Mouse (Mus musculus) kidney, adult 8-10 months (tissue): ENCODE data around the gene Grip1.

ENCODE experiments used
- DNase-seq, 2 experiments: peaks; one replicate each; pipeline ENCODE4 v3.0.0; 2022

Gene Grip1

DNA sequence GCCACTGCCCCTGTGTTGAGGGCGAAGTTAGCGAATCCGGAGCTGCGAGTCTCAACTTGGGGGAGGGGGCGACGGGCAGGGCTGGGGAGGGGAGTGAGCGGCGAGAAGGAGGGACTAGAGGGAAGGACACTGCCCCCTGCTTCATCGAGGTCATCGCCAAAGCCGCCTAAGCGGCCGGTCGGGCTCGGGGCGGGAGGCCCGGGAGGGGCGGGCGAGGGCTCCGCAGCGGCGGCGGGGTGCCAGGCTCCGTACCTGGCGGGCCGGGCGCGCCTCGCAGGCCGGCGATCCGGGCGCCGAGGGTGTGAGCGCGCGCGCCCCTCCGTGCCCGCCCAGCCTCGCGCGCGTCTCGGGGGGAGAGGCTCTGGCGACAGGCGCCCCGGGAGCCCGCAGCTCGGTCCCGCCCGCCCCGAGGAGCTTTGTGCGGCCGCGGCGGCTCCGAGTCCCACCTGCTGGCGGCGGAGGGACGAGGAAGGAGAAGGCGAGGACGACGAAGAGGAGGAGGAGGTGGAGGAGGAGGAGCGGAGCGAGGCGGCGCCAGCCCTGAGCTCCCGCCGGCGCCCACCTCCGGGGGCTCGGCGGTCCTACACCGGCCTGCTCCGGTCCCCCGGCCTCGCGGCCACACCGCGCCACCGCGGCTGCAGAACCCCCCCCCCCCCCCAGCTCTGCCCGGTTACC is at the start of gene Grip1:
Gene Grip1, plus strand, starts transcription at position 400 of the 675 bp plus-strand sequence.
- DNase-seq = peak in 1 of 2 experiments; percentile 7

DNA sequence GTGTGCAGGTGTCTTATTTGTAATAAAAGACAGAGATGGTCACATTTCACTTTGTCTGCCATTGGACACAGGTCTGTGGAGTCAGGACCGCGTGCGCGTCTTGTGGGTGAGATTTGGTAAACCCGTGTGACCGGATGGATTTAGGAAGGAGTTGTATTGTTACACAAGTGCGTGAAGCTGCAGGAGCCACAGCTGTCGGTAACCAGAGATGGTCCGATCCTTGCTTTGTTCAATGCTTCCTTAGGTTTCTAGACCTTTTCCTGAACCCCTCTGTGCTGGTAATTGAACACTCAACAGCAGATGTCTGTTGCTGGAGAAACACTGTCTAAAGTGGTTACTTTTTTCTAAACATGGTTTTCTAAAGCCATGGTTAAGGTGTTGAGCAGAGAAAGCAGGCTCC is 48.5 kb upstream of the Grip1 start:
- DNase-seq = no peak

DNA sequence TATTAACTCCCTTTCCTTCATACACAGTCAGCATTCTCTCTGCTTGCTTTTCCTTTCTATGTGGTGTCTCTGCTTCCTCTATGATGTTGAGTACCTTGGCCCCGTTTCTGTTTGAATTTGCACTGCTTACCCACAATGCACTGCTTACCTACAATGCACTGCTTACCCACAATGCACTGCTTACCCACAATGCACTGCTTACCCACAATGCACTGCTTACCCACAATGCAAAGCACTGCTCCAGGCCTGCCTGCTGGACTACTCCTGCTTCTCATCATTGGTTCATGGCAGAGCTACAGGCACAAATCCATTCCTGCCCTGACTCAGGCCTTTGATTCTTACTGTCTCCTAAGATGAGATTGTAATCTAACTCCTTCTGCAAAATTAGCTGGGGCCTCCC is 48.0 kb upstream of the Grip1 start:
- no peak for DNase-seq

DNA sequence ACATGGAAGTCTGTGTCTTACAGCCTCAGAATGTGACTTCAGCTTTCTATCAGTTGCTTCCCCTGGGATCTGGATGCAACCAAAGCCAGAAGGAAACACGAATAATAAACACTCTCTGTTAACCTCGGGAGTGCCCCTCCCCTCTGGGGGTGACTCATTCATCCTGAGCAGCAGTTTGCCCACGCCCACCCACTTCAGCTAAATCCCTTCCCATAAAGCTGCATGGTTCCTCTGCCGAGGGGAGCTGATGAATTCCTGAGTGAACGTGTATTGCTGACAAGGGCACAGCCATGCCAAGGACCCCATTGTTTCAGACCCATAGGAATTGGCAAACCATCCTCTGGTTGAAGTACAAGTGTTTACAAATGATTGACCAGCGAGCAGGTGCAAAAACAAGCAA is 45.3 kb upstream of the Grip1 start:
- no peak for DNase-seq

DNA sequence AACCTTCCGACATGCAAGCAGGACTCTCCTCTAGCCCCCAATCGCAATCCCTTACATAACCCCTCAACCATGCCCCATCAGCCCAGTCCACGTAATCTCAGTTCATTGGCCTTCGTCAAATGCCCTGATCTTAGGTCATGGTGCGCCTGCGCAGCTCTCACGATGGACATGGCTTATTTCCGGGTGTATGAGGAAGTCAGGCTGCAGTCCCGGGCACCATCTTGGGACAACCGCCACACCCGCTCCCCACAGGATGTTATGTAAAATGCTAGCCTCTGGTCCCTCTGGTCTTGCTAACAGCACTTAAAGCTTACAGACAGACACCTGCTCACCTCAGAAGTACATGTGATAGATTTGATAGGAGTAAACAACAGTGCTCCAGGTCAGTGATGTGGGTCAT is 40.4 kb upstream of the Grip1 start:
- no peak for DNase-seq

DNA sequence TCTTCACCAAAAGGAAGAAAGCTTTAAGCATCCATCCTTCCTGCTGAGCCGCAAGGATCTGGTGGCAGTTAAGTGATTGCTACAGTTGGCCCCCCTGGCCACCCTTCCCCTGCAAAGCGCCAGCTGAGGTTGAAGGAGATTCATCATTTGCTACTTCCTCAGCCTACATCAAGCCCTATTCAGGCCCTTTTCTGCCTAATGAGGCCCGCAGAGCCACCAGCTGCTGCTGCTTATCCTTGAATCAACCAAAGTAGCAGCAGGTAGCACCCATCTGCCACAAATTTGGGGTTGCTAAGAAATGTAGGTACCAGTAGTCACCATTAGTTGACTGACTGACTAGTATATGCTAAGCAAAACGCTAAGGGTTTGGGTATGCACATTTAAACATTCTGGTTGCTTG is 38.5 kb upstream of the Grip1 start:
- no peak for DNase-seq

DNA sequence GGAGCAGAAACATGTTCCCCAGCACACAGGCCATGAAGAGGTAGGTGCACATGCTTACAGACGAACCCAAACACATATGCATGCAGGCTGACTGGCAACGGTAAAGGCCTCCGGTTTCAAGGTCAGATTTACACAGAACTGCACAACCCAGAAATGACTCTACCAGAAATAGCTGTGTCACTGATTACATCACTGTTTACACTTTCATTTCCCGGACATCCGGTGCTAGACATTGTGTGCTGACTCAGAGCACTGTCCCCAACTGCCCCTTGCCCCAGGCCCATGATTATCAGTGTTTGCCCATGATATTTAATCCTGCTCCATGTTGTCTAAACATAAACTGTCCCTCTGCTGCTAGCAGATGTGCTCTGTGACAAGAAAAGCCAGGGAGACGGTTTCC is 32.2 kb upstream of the Grip1 start:
- DNase-seq = no peak

DNA sequence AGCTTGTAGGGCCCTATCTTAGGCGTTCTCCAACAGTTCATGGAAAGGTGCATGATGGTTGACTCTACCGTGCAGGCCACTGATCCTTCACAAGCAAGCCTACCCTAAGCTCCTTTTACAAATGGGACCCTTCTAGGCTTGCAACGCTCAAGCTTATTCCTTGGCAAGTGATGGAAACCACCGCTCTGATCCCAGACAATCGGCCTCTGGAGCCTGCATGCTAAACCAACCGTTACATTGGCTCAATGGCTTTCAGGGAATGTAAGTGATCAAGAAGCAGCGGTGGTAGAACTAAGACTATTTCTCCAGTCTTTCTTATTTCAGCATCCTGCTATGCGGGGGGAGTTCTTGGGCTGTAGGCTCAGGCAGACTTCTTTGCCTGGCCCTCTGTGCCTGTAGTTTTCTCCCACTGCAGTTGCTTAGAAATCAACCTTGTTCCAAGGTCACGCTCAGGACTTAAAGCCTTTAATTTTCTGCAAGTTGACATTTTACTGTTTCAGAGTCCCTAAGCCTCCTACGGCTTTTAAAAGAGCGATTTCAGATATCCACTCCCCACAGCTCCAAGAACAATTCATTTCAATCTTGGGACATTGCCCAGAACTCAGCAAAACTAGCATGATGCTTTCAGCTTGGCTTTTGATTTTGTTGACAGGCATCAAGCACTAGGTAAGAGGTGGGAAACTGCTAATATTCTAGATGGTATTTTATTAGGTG is 29.7 kb upstream of the Grip1 start:
- no peak for DNase-seq

DNA sequence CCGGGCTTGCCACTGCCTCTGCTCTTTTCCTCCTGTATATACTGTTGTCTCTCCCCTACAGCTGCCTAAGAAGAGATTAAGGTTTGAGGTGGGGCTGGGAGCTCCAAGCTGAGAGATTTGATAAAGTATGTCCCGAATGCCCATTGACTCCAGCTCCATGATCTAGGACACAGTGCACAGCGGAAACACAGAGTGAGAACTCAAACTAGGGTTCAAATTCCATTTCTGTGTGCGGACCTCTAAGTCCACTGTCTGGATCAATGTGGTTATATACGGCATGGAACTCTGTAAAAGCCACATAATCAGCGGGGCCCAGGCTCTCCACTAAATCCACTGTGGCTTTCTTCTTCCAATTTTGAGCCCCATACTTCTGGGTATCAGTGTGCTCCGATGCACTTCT is 26.0 kb upstream of the Grip1 start:
- no peak for DNase-seq

DNA sequence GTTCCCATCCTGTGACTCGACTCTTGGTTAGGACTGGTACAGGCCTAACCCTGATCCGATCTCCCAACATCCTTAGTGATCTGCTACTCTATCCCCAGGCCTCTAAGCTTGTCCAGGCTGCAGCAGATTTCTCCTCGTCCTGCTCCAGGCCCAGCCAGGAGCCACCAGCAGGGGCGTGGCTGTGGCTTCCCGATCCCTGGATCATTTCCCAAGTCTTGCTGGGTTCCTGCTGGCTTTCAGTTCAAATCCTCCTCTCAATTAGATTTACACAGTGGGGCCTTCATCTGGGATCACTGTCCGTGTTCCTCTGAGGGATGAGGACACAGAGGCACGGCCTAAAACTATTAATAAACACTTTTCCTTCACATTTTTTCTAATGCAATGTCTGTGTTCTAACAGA is 25.5 kb upstream of the Grip1 start:
- no peak for DNase-seq

DNA sequence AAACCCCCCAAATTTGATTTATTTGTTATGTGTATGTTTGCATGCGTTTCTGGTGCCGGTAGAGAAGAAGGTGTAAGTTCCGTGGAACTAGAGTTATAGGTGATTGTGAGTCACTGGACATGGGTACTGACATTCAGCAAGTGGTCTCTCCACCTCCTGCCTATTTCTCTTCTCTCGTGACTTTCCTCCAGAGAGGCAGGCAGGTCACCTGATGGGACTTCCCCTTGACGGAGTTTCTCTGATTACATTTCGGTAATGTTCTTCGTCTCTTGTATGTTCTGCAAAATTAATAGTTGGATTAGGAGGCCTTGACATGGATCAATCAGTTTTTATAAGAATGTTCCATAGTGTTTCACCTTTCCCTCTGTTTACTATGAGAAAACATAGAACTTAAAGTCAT is 23.4 kb upstream of the Grip1 start:
- DNase-seq = no peak

DNA sequence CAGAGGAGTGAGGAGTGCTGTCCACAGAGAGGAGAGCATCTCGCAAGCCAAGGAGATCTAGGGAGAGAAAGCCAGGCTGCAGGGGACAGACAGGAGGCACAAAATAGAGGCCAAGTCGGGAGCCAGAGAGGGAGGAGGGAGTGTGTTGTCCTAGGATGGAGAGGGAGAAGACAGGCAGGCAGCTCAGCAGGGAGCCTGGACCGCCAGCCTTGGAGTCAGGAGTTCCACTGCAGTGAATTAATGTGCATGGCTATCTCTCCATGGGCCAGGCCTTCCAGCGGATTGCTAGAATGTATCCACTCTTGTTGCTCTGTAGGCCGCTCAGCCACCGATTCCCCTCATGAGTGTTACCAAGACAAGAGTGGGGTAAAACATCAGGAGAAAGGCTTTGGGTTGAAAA is 21.8 kb upstream of the Grip1 start:
- DNase-seq = no peak

DNA sequence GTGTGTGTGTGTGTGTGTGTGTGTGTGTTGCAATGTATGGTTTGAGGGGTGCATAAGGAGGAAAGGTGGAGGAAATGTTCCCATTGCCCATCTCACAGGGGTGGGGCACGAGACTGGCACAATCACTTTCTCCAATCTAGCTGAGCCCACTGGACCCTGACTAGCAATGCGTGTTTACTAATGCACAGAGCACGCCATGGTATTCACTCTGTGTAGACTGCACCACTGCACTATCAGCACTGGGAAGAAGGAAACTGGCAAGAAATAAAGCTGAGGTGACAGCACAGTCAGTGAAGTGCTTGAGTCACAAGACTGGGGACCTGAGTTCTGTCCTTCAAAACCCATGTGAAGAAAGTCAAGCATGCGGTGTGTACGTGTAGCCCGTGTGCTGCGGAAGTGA is 17.8 kb upstream of the Grip1 start:
- no peak for DNase-seq

DNA sequence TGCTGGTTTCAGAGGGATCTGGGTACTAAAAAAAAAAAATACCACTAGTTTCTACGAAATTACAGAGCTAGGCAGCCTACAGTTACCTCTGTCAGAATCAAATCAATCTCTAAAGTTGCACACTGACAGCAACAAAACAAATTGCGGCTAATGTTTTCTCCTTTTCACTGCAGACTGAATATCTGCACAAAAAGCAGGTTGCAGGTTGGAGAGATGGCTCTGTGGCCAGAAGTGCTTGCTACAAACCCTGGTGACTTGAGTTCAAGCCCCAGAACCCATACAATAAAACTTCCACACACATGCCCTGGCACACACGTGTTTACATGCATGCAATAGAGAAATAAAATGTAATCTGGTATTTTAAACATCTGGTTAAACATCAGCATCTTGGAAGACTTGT is 16.3 kb upstream of the Grip1 start:
- DNase-seq = no peak

DNA sequence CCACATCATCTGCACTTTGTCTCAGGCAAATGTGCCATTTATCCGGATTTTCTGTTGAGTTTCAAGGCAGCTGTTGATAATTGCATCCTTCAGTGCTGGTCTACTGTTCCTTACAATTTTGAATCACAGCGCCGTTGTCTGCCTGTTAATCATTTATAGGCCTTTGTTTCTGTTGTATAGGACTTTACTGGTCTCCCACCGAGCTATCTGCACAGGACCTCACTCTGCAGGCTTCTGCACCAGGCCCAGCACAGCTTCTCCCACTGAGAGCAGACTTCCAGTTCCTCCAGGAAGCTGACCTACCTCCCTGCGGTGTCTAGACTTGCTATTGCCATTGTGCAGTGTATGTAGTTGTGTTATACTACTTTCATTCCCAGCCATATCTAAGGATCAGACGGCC is 11.9 kb upstream of the Grip1 start:
- DNase-seq = no peak

DNA sequence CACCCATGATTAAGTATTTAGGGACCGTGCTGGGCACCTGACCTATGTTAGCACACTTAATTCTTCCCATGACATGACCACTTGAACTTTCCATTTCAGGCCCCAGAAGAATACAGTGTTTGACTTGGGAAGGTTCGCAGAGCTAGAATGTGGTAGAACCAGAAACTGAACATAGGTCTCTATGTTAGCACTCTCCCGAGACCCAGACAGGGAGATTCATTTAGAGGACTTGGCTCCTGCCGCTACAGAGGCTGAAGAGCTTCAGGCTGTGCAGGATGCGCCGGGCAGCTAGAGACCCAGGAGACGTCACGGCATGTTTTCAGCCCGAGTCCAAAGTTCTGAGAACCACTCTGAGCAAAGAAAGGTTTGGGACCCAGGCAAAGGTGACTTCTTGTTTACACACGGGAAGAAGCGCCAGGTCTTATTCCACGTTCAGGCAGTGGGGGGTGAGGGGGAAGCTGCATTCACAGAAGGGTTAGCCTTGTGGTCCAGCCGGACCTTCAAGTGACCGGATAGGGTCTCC is 6.2 kb upstream of the Grip1 start:
- DNase-seq = peak; percentile 31 to 39

DNA sequence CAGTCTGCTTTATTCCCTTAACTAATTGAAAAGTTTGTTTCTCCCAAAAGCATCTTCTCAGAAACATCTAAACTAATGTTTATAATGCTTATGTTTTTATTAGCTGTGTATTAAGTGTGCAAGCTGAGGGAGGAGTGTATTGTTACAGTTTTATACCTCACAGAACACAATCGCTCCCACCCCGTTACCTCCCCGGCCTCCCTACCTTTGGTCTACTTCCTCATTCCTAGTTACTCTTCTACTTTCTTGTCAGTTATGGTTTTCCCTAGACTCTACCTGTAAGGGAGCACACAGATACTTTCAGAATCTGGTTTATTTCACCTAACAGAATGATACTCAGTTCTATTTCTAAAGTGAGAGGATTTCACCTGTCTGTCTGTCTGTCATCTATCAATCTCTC is 5.7 kb upstream of the Grip1 start:
- DNase-seq = no peak

DNA sequence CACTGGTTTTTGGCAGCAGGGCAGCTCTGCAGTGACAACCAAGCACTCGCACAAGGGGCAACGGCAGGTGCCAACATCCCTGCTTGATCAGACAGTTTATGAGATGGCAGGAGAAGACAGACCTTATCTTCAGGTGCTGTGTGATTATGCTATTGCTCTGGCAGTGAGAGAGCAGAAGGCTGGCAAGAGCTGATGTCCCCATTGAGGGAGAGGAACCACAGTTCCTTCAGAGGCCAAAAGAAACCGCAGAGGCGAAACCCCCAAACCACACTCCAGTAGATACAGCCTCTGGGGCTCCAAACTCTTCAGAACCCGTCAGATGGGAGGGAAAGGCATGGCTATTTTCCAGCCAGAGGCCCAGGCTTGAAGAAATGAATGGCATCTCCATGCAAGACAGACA is 932 bp upstream of the Grip1 start:
- no peak for DNase-seq

DNA sequence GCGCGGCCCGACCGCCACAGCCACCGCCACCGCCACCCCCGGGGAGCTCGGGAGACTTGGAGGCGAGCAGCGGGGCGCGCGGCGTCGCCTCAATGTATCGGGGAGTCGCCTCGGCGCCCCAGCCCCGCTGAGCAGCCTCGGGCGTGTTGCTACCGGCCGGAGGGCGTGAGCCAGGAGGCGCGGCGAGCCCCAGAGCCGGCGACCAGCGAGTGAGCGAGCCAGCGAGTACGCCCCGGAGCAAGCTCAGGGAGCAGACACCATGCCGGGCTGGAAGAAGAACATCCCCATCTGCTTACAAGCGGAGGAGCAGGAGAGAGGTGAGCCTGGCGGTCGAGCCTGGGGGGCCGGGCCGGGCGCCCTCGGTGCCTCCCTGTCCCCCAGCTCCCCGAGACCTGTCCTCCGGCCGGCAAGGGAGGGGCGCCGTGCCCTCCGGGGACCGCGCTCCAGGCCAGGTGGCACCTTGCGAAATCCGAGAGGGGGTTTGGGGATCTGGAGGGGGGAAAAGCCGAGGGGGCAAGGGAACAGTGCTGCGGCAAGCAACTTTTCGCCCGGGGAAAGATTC is 557 bp downstream of the Grip1 start:
- peak in 1 of 2 experiments; percentile 14 for DNase-seq

DNA sequence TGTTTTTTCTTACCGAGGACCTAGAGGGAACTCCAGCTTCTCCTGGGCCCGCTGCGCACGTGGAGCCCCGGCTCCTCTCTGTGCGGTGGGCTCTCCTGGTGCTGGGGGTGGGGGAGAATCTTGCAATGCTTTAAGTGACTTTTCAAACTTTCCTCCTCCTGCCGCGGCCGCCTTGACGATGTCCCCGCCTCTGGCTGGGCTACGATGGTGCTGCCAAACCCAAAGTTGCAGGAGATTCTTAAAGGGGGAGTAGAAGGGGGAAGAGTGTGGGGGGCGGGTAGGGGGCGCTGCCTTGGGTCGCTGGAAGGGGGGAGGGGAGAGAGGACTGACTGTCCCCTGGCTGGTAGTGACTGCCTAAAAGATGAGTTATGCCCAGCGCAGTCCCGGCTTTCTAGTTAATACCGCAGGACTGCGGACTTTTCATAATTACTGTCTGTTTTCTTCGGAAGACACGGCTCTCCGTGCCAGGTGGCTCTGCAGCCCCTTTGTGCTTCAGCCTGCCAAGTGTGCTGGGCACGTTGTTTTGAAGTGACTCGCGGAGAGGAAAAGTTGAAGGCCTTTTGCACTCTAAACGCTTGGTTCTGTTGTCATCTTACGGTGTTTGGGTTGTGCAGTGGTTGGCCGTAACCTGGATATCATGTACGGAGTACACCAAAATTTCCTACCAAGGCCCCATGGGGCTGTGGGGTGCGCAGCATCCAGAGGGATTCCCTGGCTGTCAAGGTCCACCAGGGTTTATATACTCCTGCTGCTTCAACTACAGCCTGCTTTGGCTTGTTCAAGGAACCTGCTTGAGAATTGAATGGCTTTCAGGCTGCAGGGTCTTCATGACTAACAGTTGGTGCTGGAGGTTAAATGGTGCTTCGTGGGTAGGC is 1.3 kb downstream of the Grip1 start:
- DNase-seq = no peak

DNA sequence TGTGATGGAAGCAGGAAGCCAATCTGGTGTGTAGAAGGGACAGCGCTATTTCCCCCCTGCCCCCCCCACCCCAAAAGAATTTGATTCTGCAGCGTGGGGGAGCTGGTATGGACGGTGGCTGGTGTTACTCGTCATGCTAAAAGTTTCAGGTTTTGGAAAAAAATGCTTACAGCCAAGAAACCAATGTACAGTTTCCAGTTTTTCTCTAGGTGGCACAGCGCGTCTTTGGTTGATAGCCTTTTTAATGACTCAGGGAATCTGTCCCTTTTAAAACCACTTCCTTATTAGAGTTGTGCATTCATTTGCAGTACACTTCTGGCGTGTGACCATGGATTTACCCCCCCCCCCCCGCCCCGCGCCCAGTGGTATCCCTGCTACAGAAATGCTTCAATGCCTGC is 1.9 kb downstream of the Grip1 start:
- no peak for DNase-seq

DNA sequence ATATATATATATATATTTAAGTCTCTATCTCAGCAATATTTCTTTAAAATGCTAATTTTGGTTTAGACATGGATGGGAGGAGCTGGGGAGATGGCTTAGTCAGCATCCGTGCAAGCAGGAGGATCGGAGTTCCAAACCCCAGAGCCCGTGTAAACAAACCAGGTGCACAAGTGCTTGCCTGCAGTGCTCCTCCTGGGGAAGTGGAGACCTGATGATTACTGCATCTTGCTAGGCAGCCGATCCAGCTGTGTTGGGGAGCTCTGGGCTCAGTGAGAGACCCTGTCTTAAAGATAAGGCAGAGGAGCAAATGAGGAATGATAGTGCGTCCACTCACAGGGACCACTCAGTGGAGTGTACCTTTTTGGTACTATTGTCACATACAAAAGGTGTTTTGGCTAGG is 3.5 kb downstream of the Grip1 start:
- no peak for DNase-seq

DNA sequence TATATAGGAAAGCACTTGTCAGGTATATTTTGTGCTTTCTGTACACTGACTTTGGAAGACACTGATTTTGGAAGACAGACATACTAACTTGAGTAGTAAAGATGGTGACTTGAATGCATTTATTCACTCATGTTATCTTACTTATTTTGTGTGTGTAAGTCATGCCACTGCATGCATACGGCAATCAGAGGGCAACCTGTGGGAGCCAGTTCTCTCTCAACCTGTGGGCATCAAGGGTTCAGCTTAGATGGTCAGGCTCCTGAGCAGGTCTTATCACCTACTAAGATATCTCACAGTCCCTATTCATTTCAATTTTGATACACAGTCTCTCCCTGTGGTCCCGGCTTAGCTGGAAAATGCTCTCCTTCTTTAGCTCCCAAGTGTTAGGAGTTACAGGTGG is 5.4 kb downstream of the Grip1 start:
- no peak for DNase-seq
